Mouse (Mus musculus): ENCODE data around the gene Slc8a2. TPM values are rescaled to one million over a fixed set of nuclear protein-coding genes. Genes with fewer than 3 reads are reported as not detected.

Gene Slc8a2
- polyA plus RNA-seq, 1 experiment = not detected

DNA sequence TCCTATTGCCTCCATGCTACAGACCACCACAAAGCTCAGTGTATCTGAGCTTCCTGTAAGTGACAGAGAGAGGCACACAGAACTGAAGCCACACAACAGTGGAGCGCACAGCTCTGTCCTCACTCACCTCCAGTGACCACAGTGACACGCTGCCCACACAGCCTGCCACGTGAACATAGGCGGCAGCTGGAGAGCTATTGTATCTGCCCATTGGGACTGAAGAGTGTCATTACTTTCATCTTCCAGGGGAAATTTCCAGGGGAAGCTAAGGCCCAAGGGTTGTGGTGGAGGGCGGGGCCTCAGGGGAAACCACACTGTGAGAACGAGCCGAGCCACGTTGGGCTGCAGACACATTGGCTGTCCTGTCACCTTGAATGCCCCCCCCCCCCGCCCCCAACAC, 75.2 kb downstream of the Slc8a2 start:
- H3K4me1 ChIP-seq (ENCODE audit: control insufficient read depth, insufficient read depth, low read length) = peaks cover 59% of the 10 kb centered on the region
- H3K4me3 ChIP-seq (ENCODE audit: insufficient read depth, low read length) = no peak overlapping the region
- TF ChIP-seq CTCF (IDR thresholded peaks at IDR 0.05; ENCODE audit: low read depth, low read length) = no peak
- no peak for TF ChIP-seq POLR2A (IDR thresholded peaks at IDR 0.05; ENCODE audit: borderline replicate concordance, low read depth, low read length)
- H3K27ac ChIP-seq (ENCODE audit: insufficient read depth, low read depth, low read length) = peak overlapping the region; percentile 72

DNA sequence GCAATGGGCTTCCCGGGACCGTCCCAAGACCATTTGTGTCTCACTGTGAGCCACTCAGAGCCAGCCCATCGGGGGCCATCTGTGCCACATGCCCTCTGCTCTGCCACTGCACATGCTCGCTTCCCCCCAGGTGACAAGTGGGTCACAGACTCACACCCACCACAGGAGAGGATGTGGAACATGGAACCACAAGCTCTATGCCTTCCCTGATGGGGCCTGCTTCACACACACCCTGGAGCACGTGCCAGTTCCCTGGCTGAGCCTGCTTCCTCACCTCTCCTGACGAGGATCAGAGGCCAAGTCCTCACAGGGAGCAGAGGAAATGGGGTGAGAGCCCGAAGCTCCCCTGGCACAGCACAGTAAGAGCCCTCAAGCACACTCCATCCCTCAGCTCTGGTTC, 77.5 kb downstream of the Slc8a2 start:
- H3K4me1 ChIP-seq (ENCODE audit: control insufficient read depth, insufficient read depth, low read length) = peaks cover 56% of the 10 kb centered on the region
- no peak overlapping the region for H3K4me3 ChIP-seq (ENCODE audit: insufficient read depth, low read length)
- no peak for TF ChIP-seq CTCF (IDR thresholded peaks at IDR 0.05; ENCODE audit: low read depth, low read length)
- TF ChIP-seq POLR2A (IDR thresholded peaks at IDR 0.05; ENCODE audit: borderline replicate concordance, low read depth, low read length) = no peak
- H3K27ac ChIP-seq (ENCODE audit: insufficient read depth, low read depth, low read length) = peak overlapping the region; percentile 95

DNA sequence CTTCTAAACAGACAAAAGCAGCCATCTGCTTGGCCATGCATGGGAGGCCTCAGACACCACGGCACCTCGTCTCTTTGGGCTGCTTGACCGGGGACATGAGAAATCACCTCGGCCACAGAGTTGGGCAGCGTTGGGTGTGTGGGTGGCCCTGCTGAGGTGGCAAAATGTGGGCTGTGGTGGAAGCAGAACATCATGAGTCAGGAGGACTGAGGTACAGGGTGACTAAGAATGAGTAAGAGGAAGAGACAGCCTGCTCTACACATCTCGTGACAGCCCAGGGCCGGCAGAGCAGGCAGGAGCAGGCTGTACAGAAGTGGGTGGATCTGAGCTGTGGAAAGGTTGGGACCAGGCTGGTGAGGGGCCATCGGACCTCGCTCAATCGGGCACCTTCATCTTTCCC, 77.9 kb downstream of the Slc8a2 start:
- Histone ChIP-seq H3K27ac (ENCODE audit: insufficient read depth, low read depth, low read length) (peak overlapping the region; percentile 95), H3K4me3 (ENCODE audit: insufficient read depth, low read length) (no peak overlapping the region), H3K4me1 (ENCODE audit: control insufficient read depth, insufficient read depth, low read length) (peaks cover 56% of the 10 kb centered on the region)
- no peak for TF ChIP-seq CTCF (IDR thresholded peaks at IDR 0.05; ENCODE audit: low read depth, low read length)
- no peak for TF ChIP-seq POLR2A (IDR thresholded peaks at IDR 0.05; ENCODE audit: borderline replicate concordance, low read depth, low read length)

DNA sequence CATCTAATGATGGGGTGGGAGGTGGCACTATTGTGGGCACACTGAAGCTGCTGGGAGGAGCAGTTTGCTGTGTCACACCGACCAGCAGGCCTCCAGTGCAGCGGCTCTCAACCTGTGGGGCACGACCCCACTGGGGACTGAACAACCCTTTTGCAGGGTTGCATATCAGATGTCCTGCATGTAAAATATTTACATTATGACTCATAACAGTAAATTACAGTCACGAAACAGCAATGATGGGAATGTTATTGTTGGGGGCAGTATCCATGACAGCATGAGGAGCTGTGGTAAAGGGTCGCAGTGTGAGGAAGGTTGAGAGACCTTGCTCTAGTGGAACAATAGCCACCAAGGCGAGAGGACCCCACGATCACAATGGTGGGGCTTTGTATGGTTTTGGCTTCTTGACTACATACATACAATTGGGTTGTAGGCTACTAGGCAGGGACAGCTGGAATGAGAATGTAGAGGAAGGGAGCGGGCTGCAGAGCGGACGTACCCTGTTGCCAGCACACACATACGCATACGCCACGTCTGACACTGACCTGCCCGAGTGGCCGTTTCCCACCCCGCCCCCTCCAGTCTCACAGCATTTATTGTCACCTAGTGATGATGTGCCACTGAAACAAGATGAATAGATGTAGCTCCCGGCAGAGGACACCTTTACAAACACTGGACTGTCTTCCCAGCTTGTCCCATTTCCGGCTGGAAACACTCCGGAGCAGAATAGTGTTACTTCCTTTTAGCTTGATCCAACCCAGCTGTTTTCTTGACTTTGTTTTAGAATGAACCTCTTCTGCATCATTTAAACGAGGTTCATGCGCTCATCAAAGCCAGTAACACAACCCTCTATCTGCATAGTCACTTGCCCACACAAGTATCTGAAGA, 79.4 kb downstream of the Slc8a2 start:
- TF ChIP-seq CTCF (IDR thresholded peaks at IDR 0.05; ENCODE audit: low read depth, low read length) = no peak
- TF ChIP-seq POLR2A (IDR thresholded peaks at IDR 0.05; ENCODE audit: borderline replicate concordance, low read depth, low read length) = no peak
- H3K27ac ChIP-seq (ENCODE audit: insufficient read depth, low read depth, low read length) = peak overlapping the region; percentile 94
- peaks cover 50% of the 10 kb centered on the region for H3K4me1 ChIP-seq (ENCODE audit: control insufficient read depth, insufficient read depth, low read length)
- H3K4me3 ChIP-seq (ENCODE audit: insufficient read depth, low read length) = no peak overlapping the region

Other genes starting within 250 kb of the Slc8a2 start
- gene Crx, start 249.9 kb upstream of the Slc8a2 start, polyA plus RNA-seq (2012; ENCODE audit: insufficient read depth, insufficient read length, missing spikeins) = not detected in 2 replicates
- gene Crxos, start 247.2 kb upstream of the Slc8a2 start, polyA plus RNA-seq (2012; ENCODE audit: insufficient read depth, insufficient read length, missing spikeins) = not detected in 2 replicates
- gene Selenow, start 207.4 kb upstream of the Slc8a2 start, polyA plus RNA-seq (2012; ENCODE audit: insufficient read depth, insufficient read length, missing spikeins) = 51.4 and 52.0 TPM in 2 replicates
- 184 and 188 TPM in 2 replicates for gene Nop53, start 183.8 kb upstream of the Slc8a2 start, polyA plus RNA-seq (2012; ENCODE audit: insufficient read depth, insufficient read length, missing spikeins)
- 0.52 and 1.2 TPM in 2 replicates for gene Ehd2, start 162.3 kb upstream of the Slc8a2 start, polyA plus RNA-seq (2012; ENCODE audit: insufficient read depth, insufficient read length, missing spikeins)
- 22.1 and 35.5 TPM in 2 replicates for gene Bicra, start 81.9 kb upstream of the Slc8a2 start, polyA plus RNA-seq (2012; ENCODE audit: insufficient read depth, insufficient read length, missing spikeins)
- gene Zfp541, start 68.0 kb upstream of the Slc8a2 start, polyA plus RNA-seq (2012; ENCODE audit: insufficient read depth, insufficient read length, missing spikeins) = 0.20 and 0.48 TPM in 2 replicates
- 187 and 189 TPM in 2 replicates for gene Napa, start 31.4 kb upstream of the Slc8a2 start, polyA plus RNA-seq (2012; ENCODE audit: insufficient read depth, insufficient read length, missing spikeins)
- gene Kptn, start 9.9 kb upstream of the Slc8a2 start, polyA plus RNA-seq (2012; ENCODE audit: insufficient read depth, insufficient read length, missing spikeins) = 11.8 and 13.1 TPM in 2 replicates
- 16.1 and 20.3 TPM in 2 replicates for gene Meis3, start 45.3 kb downstream of the Slc8a2 start, polyA plus RNA-seq (2012; ENCODE audit: insufficient read depth, insufficient read length, missing spikeins)
- 21.3 and 23.1 TPM in 2 replicates for gene Dhx34, start 92.2 kb downstream of the Slc8a2 start, polyA plus RNA-seq (2012; ENCODE audit: insufficient read depth, insufficient read length, missing spikeins)
- gene C5ar2, start 114.3 kb downstream of the Slc8a2 start, polyA plus RNA-seq (2012; ENCODE audit: insufficient read depth, insufficient read length, missing spikeins) = 18.4 and 18.5 TPM in 2 replicates
- gene C5ar1, start 129.7 kb downstream of the Slc8a2 start, polyA plus RNA-seq (2012; ENCODE audit: insufficient read depth, insufficient read length, missing spikeins) = 463 and 511 TPM in 2 replicates
- 11.7 and 14.0 TPM in 2 replicates for gene Inafm1, start 143.8 kb downstream of the Slc8a2 start, polyA plus RNA-seq (2012; ENCODE audit: insufficient read depth, insufficient read length, missing spikeins)
- 143 and 146 TPM in 2 replicates for gene Ccdc9, start 157.0 kb downstream of the Slc8a2 start, polyA plus RNA-seq (2012; ENCODE audit: insufficient read depth, insufficient read length, missing spikeins)
- 26.6 and 27.6 TPM in 2 replicates for gene Bbc3, start 178.6 kb downstream of the Slc8a2 start, polyA plus RNA-seq (2012; ENCODE audit: insufficient read depth, insufficient read length, missing spikeins)